Mouse (Mus musculus): ENCODE data around the gene Parvg.

DNA sequence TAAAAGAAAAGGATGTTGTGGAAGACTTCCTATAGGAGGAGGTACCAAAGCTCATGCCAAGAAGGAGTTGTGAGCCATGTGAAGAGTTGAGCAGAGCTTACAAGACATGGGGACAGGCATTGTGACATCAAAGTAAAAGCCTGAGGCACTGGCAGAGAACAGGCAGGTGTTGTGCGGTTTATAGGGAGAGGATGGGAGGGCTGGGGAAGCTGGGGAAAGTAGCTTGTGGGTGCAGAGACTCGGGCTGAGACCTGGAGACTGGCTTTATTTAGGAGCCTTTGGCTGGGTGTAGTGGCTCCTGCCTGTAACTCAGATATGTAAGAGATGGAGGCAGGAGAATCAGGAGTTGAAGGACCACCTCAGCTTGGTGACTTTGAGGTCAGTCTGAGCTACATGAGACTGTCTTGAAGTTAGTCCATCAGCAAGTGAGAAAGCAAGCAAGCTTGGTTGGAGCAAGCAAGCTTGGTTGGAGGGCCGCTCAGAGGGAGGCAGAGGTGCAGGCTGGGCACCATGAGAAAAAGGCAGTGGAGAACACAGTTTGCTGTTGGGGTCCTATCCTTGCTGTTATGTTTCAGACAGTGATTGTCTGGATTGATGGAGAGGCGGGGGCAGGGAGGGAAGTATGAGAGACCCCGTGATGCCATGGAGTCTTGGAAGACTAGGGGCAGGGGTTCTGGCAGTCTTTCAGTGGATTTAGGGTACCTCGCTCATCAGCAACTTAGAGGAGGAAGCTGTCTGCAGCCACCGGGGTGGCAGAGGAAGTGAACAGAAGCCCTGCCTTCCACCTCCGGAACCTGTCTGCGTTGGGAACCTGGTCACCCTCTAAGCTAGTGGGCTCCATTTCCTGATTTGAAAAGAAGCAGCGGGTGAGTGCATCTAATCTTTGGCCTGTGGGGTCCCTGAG lies at the start of gene Parvg:
- TF ChIP-seq CTCF (IDR thresholded peaks at IDR 0.05; ENCODE audit: insufficient read depth, low read length): no peak
- TF ChIP-seq POLR2A (IDR thresholded peaks at IDR 0.05; ENCODE audit: borderline replicate concordance, extremely low read depth, low read depth, low read length): no peak

All from lung, adult 2 months (tissue).